Mouse (Mus musculus): ENCODE data around the gene Zc3h4. TPM values are rescaled to one million over a fixed set of nuclear protein-coding genes. Genes with fewer than 3 reads are reported as not detected.
A peak's percentile ranks its signal among the peaks of the same experiment; 100 is the strongest.

Gene Zc3h4
- polyA plus RNA-seq, 1 experiment from 2014 or later, result 20.7 TPM

GRCm38 (mm10) chr7:16418713-16419112 lies 18.0 kb downstream of the Zc3h4 start:
- Histone ChIP-seq H3K9ac (ENCODE audit: low read depth, low read length) (no peak overlapping the region), H3K9me3 (ENCODE audit: control insufficient read depth, low read length) (no peaks in the 10 kb centered on the region), H3K27me3 (ENCODE audit: control insufficient read depth, insufficient read depth, low read length) (no peaks in the 10 kb centered on the region), H3K4me3 (ENCODE audit: low read depth, low read length) (no peak overlapping the region), H3K4me1 (replicated peaks; ENCODE audit: control insufficient read depth, insufficient read depth, low read length) (no peaks in the 10 kb centered on the region), H3K36me3 (ENCODE audit: control insufficient read depth, insufficient read depth, low read length) (peaks cover 25% of the 10 kb centered on the region), H3K27ac (ENCODE audit: low read depth, low read length) (no peak overlapping the region), H3K4me2 (replicated peaks; ENCODE audit: low read depth, low read length) (no peak overlapping the region)
- DNase-seq (ENCODE audit: low spot score) (no peak), ATAC-seq (ENCODE audit: low FRiP score) (no peak)
- 93% methylated on average over 5 of the region's 5 CpGs for WGBS

- Histone ChIP-seq H3K36me3 (ENCODE audit: control insufficient read depth, insufficient read depth, low read length) (peaks cover 28% of the 10 kb centered on the region), H3K27me3 (ENCODE audit: control insufficient read depth, insufficient read depth, low read length) (no peaks in the 10 kb centered on the region), H3K9me3 (ENCODE audit: control insufficient read depth, low read length) (no peaks in the 10 kb centered on the region), H3K27ac (ENCODE audit: low read depth, low read length) (no peak overlapping the region), H3K4me2 (replicated peaks; ENCODE audit: low read depth, low read length) (no peak overlapping the region), H3K4me1 (replicated peaks; ENCODE audit: control insufficient read depth, insufficient read depth, low read length) (no peaks in the 10 kb centered on the region), H3K4me3 (ENCODE audit: low read depth, low read length) (no peak overlapping the region), H3K9ac (ENCODE audit: low read depth, low read length) (no peak overlapping the region)
- WGBS, result 93% methylated on average over 8 of the region's 8 CpGs
- DNase-seq (ENCODE audit: low spot score) (no peak), ATAC-seq (ENCODE audit: low FRiP score) (no peak)
Measured at GRCm38 (mm10) chr7:16420493-16421118, 19.9 kb downstream of the Zc3h4 start.

- no peak overlapping the region for H3K4me2 ChIP-seq (replicated peaks; ENCODE audit: low read depth, low read length)
- no peak overlapping the region for H3K4me3 ChIP-seq (ENCODE audit: low read depth, low read length)
- no peak for DNase-seq (ENCODE audit: low spot score)
- H3K9me3 ChIP-seq (ENCODE audit: control insufficient read depth, low read length), result no peaks in the 10 kb centered on the region
- 91% methylated on average over 18 of the region's 18 CpGs for WGBS
- H3K4me1 ChIP-seq (replicated peaks; ENCODE audit: control insufficient read depth, insufficient read depth, low read length), result no peaks in the 10 kb centered on the region
- no peak overlapping the region for H3K27ac ChIP-seq (ENCODE audit: low read depth, low read length)
- H3K36me3 ChIP-seq (ENCODE audit: control insufficient read depth, insufficient read depth, low read length), result peaks cover 29% of the 10 kb centered on the region
- ATAC-seq (ENCODE audit: low FRiP score), result no peak
- H3K9ac ChIP-seq (ENCODE audit: low read depth, low read length), result no peak overlapping the region
- H3K27me3 ChIP-seq (ENCODE audit: control insufficient read depth, insufficient read depth, low read length), result no peaks in the 10 kb centered on the region
Measured at GRCm38 (mm10) chr7:16422222-16422856, 21.6 kb downstream of the Zc3h4 start.

GRCm38 (mm10) chr7:16423731-16424130 lies 23.0 kb downstream of the Zc3h4 start:
- 93% methylated on average over 9 of the region's 9 CpGs for WGBS
- Histone ChIP-seq H3K36me3 (ENCODE audit: control insufficient read depth, insufficient read depth, low read length) (peaks cover 31% of the 10 kb centered on the region), H3K4me2 (replicated peaks; ENCODE audit: low read depth, low read length) (no peak overlapping the region), H3K9ac (ENCODE audit: low read depth, low read length) (no peak overlapping the region), H3K27me3 (ENCODE audit: control insufficient read depth, insufficient read depth, low read length) (no peaks in the 10 kb centered on the region), H3K4me3 (ENCODE audit: low read depth, low read length) (no peak overlapping the region), H3K27ac (ENCODE audit: low read depth, low read length) (no peak overlapping the region), H3K4me1 (replicated peaks; ENCODE audit: control insufficient read depth, insufficient read depth, low read length) (no peaks in the 10 kb centered on the region), H3K9me3 (ENCODE audit: control insufficient read depth, low read length) (no peaks in the 10 kb centered on the region)
- DNase-seq (ENCODE audit: low spot score), result no peak
- ATAC-seq (ENCODE audit: low FRiP score), result no peak

- peaks cover 38% of the 10 kb centered on the region for H3K36me3 ChIP-seq (ENCODE audit: control insufficient read depth, insufficient read depth, low read length)
Measured at GRCm38 (mm10) chr7:16425721-16426120, 25.0 kb downstream of the Zc3h4 start.

GRCm38 (mm10) chr7:16426129-16426729 lies 25.5 kb downstream of the Zc3h4 start:
- Histone ChIP-seq H3K36me3 (ENCODE audit: control insufficient read depth, insufficient read depth, low read length) (peaks cover 34% of the 10 kb centered on the region), H3K27ac (ENCODE audit: low read depth, low read length) (no peak overlapping the region), H3K9me3 (ENCODE audit: control insufficient read depth, low read length) (no peaks in the 10 kb centered on the region), H3K9ac (ENCODE audit: low read depth, low read length) (no peak overlapping the region), H3K4me1 (replicated peaks; ENCODE audit: control insufficient read depth, insufficient read depth, low read length) (no peaks in the 10 kb centered on the region), H3K4me2 (replicated peaks; ENCODE audit: low read depth, low read length) (no peak overlapping the region), H3K27me3 (ENCODE audit: control insufficient read depth, insufficient read depth, low read length) (no peaks in the 10 kb centered on the region), H3K4me3 (ENCODE audit: low read depth, low read length) (no peak overlapping the region)
- ATAC-seq (ENCODE audit: low FRiP score) (peak; percentile 72), DNase-seq (ENCODE audit: low spot score) (peak; percentile 81)
- 55% methylated on average over 4 of the region's 4 CpGs for WGBS

More at GRCm38 (mm10) chr7:16425721-16426120, 25.0 kb downstream of the Zc3h4 start:
- Histone ChIP-seq H3K9me3 (ENCODE audit: control insufficient read depth, low read length) (no peaks in the 10 kb centered on the region), H3K27me3 (ENCODE audit: control insufficient read depth, insufficient read depth, low read length) (no peaks in the 10 kb centered on the region), H3K4me1 (replicated peaks; ENCODE audit: control insufficient read depth, insufficient read depth, low read length) (no peaks in the 10 kb centered on the region), H3K9ac (ENCODE audit: low read depth, low read length) (no peak overlapping the region), H3K27ac (ENCODE audit: low read depth, low read length) (no peak overlapping the region), H3K4me3 (ENCODE audit: low read depth, low read length) (no peak overlapping the region), H3K4me2 (replicated peaks; ENCODE audit: low read depth, low read length) (no peak overlapping the region)
- DNase-seq (ENCODE audit: low spot score), result no peak
- 90% methylated on average over 10 of the region's 10 CpGs for WGBS
- peak; percentile 25 for ATAC-seq (ENCODE audit: low FRiP score)

GRCm38 (mm10) chr7:16433352-16433971 lies 32.8 kb downstream of the Zc3h4 start:
- ATAC-seq (ENCODE audit: low FRiP score), result no peak
- DNase-seq (ENCODE audit: low spot score), result no peak
- Histone ChIP-seq H3K4me2 (replicated peaks; ENCODE audit: low read depth, low read length) (no peak overlapping the region), H3K27me3 (ENCODE audit: control insufficient read depth, insufficient read depth, low read length) (no peaks in the 10 kb centered on the region), H3K36me3 (ENCODE audit: control insufficient read depth, insufficient read depth, low read length) (peaks cover 50% of the 10 kb centered on the region), H3K9me3 (ENCODE audit: control insufficient read depth, low read length) (no peaks in the 10 kb centered on the region), H3K4me3 (ENCODE audit: low read depth, low read length) (no peak overlapping the region), H3K27ac (ENCODE audit: low read depth, low read length) (no peak overlapping the region), H3K9ac (ENCODE audit: low read depth, low read length) (no peak overlapping the region), H3K4me1 (replicated peaks; ENCODE audit: control insufficient read depth, insufficient read depth, low read length) (no peaks in the 10 kb centered on the region)
- 84% methylated on average over 3 of the region's 3 CpGs for WGBS

- H3K4me1 ChIP-seq (replicated peaks; ENCODE audit: control insufficient read depth, insufficient read depth, low read length), result no peaks in the 10 kb centered on the region
- no peak overlapping the region for H3K9ac ChIP-seq (ENCODE audit: low read depth, low read length)
- no peaks in the 10 kb centered on the region for H3K27me3 ChIP-seq (ENCODE audit: control insufficient read depth, insufficient read depth, low read length)
- H3K4me3 ChIP-seq (ENCODE audit: low read depth, low read length), result no peak overlapping the region
- H3K36me3 ChIP-seq (ENCODE audit: control insufficient read depth, insufficient read depth, low read length), result peaks cover 36% of the 10 kb centered on the region
- WGBS, result 87% methylated on average over 9 of the region's 9 CpGs
- no peak overlapping the region for H3K4me2 ChIP-seq (replicated peaks; ENCODE audit: low read depth, low read length)
- ATAC-seq (ENCODE audit: low FRiP score) (no peak), DNase-seq (ENCODE audit: low spot score) (no peak)
- no peak overlapping the region for H3K27ac ChIP-seq (ENCODE audit: low read depth, low read length)
- H3K9me3 ChIP-seq (ENCODE audit: control insufficient read depth, low read length), result no peaks in the 10 kb centered on the region
Measured at GRCm38 (mm10) chr7:16435088-16435487, 34.4 kb downstream of the Zc3h4 start.
